Mouse (Mus musculus) midbrain, postnatal 0 days (tissue): ENCODE results near the gene Heg1. TPM values are rescaled to one million over a fixed set of nuclear protein-coding genes. Genes with fewer than 3 reads are reported as not detected.

Experiments
- ATAC-seq: fragments of 200-750 bp; cut with Nextera tagmentation; 2 replicates; pipeline ENCODE4 v1.8.0; 2017; ENCODE audit warnings: moderate number of reproducible peaks, mild to moderate bottlenecking, moderate TSS enrichment, moderate library complexity; ENCODE audit not compliant: low FRiP score
- DNase-seq: peaks from one replicate; pipeline ENCODE4 v3.0.0-alpha.2; 2015; ENCODE audit warnings: low spot score
- H3K27ac ChIP-seq: fragments of 300-500 bp; sonication (generic); 2 replicates; pipeline ENCODE4 v1.5.1; 2014; ENCODE audit warnings: low read depth, mild to moderate bottlenecking, low read length, mixed read lengths
- H3K27me3 ChIP-seq: fragments of 300-500 bp; sonication (generic); 2 replicates; pipeline ENCODE4 v1.6.1; 2014; ENCODE audit warnings: low read length, control low read depth, mixed read lengths; ENCODE audit not compliant: insufficient read depth
- H3K36me3 ChIP-seq: fragments of 300-500 bp; sonication (generic); 2 replicates; pipeline ENCODE4 v1.6.1; 2014; ENCODE audit warnings: low read length, control low read depth, mixed read lengths; ENCODE audit not compliant: insufficient read depth
- H3K4me1 ChIP-seq: fragments of 300-500 bp; sonication (generic); 2 replicates; pipeline ENCODE4 v1.6.1; 2014; ENCODE audit warnings: mild to moderate bottlenecking, control low read depth, antibody characterized with exemption, low read length, mixed read lengths; ENCODE audit not compliant: insufficient read depth
- H3K4me2 ChIP-seq: fragments of 300-500 bp; sonication (generic); 2 replicates; pipeline ENCODE4 v1.6.1; 2014; ENCODE audit warnings: low read depth, mild to moderate bottlenecking, low read length, mixed read lengths; ENCODE audit not compliant: poor library complexity, severe bottlenecking
- H3K4me3 ChIP-seq: fragments of 300-500 bp; sonication (generic); 2 replicates; pipeline ENCODE4 v1.5.1; 2014; ENCODE audit warnings: low read depth, mild to moderate bottlenecking, low read length, moderate library complexity
- H3K9ac ChIP-seq: fragments of 300-500 bp; sonication (generic); replicated peaks from 2 replicates; pipeline ENCODE4 v1.6.1; 2014; ENCODE audit warnings: mild to moderate bottlenecking, low read length, moderate library complexity, mixed read lengths; ENCODE audit not compliant: poor library complexity, severe bottlenecking
- H3K9me3 ChIP-seq: fragments of 300-500 bp; sonication (generic); 2 replicates; pipeline ENCODE4 v1.6.1; 2016; ENCODE audit warnings: low read length, control low read depth
- CTCF ChIP-seq: IDR thresholded peaks from 2 replicates; pipeline ENCODE4 v1.5.1; 2016; ENCODE audit warnings: antibody characterized with exemption, mild to moderate bottlenecking
- WGBS: fragments of 180-500 bp; shearing (Covaris S2); extraction: QIAGEN DNeasy Blood & Tissue Kit; methylation state at CpG from one replicate; pipeline ENCODE4 v1.1.7; 2014; 5-methylcytosine and 5-hydroxymethylcytosine counted together
- polyA plus RNA-seq: library from polyadenylated mRNA; unstranded; fragments of >200 nt; fragmentation: Nextera tagmentation; extraction: Ambion mirVana; gene quantifications from 2 replicates; pipeline ENCODE4 v1.2.1, GENCODE M21; 2015
- total RNA-seq: library from RNA; depleted of rRNA; stranded (reverse); fragments of >200 nt; gene quantifications from 2 replicates; pipeline ENCODE4 v1.2.3, GENCODE M21; 2014

The Heg1 gene
- total and polyA plus RNA-seq, 2 experiments from 2014 or later = 7.2 to 19.5 TPM

GRCm38 (mm10) chr16:33673530-33674109, 10.6 kb upstream of the Heg1 start:
- Histone ChIP-seq H3K27me3 (no peaks in the 10 kb centered on the region), H3K36me3 (no peaks in the 10 kb centered on the region), H3K9me3 (no peaks in the 10 kb centered on the region), H3K4me2 (no peak overlapping the region), H3K9ac (no peak overlapping the region), H3K4me1 (no peaks in the 10 kb centered on the region), H3K27ac (no peak overlapping the region), H3K4me3 (no peak overlapping the region)
- no peak for TF ChIP-seq CTCF
- peak; percentile 84 for DNase-seq
- ATAC-seq = no peak
- 51% methylated on average over 14 of the region's 14 CpGs for WGBS

GRCm38 (mm10) chr16:33675151-33675847, 8.9 kb upstream of the Heg1 start:
- ATAC-seq = no peak
- Histone ChIP-seq H3K4me2 (no peak overlapping the region), H3K4me3 (no peak overlapping the region), H3K36me3 (no peaks in the 10 kb centered on the region), H3K9me3 (no peaks in the 10 kb centered on the region), H3K4me1 (no peaks in the 10 kb centered on the region), H3K27ac (no peak overlapping the region), H3K9ac (no peak overlapping the region), H3K27me3 (no peaks in the 10 kb centered on the region)
- DNase-seq = no peak
- TF ChIP-seq CTCF = no peak
- 91% methylated on average over 10 of the region's 10 CpGs for WGBS

DNA sequence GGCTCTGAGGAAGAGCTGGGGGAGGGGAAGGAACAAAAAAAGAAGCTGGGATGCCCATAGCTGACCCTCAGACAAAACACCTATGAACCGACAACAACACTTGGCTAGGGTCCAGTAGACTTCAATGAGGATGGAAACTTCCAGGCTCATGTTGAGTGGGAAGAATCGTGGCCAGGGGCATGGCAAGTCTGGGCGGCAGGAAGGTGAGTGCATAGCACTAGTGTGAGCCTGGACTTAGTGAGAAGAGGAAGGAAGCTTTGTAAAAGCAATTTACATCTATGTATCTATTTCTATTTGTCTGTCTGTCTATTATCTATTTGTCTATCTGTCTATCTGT, 8.4 kb upstream of the Heg1 start:
- H3K9me3 ChIP-seq = no peaks in the 10 kb centered on the region
- no peak for TF ChIP-seq CTCF
- no peak overlapping the region for H3K9ac ChIP-seq
- no peak for ATAC-seq
- H3K4me3 ChIP-seq = no peak overlapping the region
- no peaks in the 10 kb centered on the region for H3K27me3 ChIP-seq
- no peaks in the 10 kb centered on the region for H3K36me3 ChIP-seq
- no peak overlapping the region for H3K27ac ChIP-seq
- no peak overlapping the region for H3K4me2 ChIP-seq
- H3K4me1 ChIP-seq = no peaks in the 10 kb centered on the region
- DNase-seq = no peak
- 84% methylated on average over 3 of the region's 3 CpGs for WGBS

DNA sequence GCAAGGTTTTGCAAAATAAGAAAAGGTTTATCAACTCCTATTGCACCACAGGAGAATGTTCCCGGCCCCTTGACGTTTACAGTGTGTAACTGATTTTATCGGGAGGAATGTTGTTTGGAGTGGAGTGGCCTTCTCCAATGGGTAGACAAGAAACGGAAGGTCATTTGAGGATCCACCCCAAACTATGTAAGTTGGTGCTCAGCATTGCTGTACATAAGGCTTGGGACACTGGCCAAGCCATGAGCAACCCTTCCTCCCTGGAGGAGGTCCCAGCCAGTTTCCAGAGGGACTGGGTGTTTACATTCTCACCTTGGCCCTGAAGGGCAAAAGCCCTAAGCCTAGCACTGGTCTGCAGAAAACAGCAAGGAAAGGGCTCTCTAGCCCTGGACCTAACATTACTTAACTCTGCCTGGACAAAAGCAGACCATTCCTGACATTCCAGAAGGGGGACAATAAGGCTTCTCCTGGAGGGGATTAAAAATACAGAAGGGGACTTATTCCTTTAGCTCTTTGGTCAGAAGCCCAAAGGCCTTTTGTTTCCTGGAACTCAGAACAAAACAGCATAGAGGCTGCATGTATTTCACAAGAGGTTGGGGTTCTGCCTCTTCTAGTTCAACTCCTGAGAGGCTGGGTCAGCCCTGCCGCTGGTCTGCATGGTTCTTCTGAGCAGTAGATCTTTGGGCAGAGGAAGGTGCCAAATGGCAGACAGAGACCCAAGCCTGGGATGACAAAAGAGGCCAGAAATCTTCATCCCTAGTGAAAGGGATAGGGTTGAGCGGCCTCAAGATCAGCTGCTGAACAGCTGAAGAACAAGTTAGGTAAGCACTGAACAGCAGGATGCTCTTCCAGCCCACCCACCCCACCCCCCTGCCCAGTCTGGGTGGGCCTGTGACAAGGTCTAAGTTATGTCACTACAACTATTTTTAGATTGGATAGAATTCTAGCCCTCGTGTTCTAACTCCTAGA, 7.5 kb upstream of the Heg1 start:
- no peak for ATAC-seq
- no peaks in the 10 kb centered on the region for H3K36me3 ChIP-seq
- DNase-seq = no peak
- H3K4me3 ChIP-seq = no peak overlapping the region
- H3K27ac ChIP-seq = no peak overlapping the region
- no peak overlapping the region for H3K4me2 ChIP-seq
- H3K4me1 ChIP-seq = no peaks in the 10 kb centered on the region
- no peak for TF ChIP-seq CTCF
- WGBS = 69% methylated on average over 7 of the region's 7 CpGs
- no peaks in the 10 kb centered on the region for H3K27me3 ChIP-seq
- no peak overlapping the region for H3K9ac ChIP-seq
- no peaks in the 10 kb centered on the region for H3K9me3 ChIP-seq

GRCm38 (mm10) chr16:33677313-33677690, 6.9 kb upstream of the Heg1 start:
- Histone ChIP-seq H3K4me1 (no peaks in the 10 kb centered on the region), H3K27ac (no peak overlapping the region), H3K4me2 (no peak overlapping the region), H3K27me3 (no peaks in the 10 kb centered on the region), H3K9me3 (no peaks in the 10 kb centered on the region), H3K4me3 (no peak overlapping the region), H3K9ac (no peak overlapping the region), H3K36me3 (no peaks in the 10 kb centered on the region)
- no peak for TF ChIP-seq CTCF
- WGBS = 91% methylated on average over 7 of the region's 7 CpGs
- DNase-seq = no peak
- no peak for ATAC-seq

DNA sequence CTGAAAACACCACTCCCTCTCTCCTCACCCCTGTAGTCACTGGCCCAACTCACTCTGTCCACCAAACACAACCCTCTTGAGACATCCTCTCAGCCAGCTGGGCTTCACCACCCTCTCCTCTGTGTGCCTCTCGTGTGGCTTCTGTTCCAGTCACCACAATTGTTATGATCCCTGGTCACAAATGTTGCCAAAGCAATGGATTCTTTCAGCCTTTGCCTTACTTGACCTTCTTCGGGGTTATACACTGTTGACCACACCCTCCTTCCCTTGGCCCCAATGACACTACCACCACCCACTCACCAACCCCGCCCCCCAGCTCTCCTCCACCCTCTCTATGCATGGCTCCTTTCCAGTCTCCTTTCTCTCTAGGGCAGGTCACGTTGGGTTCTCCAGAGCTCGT, 6.3 kb upstream of the Heg1 start:
- Histone ChIP-seq H3K36me3 (no peaks in the 10 kb centered on the region), H3K4me2 (no peak overlapping the region), H3K4me3 (no peak overlapping the region), H3K4me1 (no peaks in the 10 kb centered on the region), H3K27ac (no peak overlapping the region), H3K9me3 (no peaks in the 10 kb centered on the region), H3K27me3 (no peaks in the 10 kb centered on the region), H3K9ac (no peak overlapping the region)
- WGBS = 88% methylated on average over 5 of the region's 5 CpGs
- DNase-seq = no peak
- no peak for ATAC-seq
- no peak for TF ChIP-seq CTCF
